Mouse (Mus musculus): ENCODE results near the gene Dyrk4. TPM values are rescaled to one million over a fixed set of nuclear protein-coding genes. Genes with fewer than 3 reads are reported as not detected.

The Dyrk4 gene
- polyA plus RNA-seq, 1 experiment = not detected

DNA sequence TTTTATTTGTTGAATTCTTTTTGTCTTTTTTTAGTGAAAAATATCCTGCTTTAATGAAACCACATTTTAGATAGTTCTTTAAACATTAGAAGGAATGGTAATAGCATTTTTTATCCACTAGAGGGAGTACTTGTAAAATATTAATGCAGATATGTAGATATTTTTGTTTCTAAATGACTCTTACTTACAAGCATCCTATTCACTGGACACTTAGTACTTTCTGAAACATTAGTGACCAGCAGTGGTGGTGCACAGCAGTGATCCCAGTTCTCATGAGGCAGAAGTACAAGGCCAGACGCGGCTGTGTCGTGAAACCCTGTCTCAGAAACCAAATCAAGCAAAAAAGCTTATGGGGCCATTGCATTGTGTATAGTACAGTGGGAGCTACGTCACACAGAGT lies 26.7 kb upstream of the Dyrk4 start:
- Histone ChIP-seq H3K4me1 (ENCODE audit: control insufficient read depth, insufficient read depth, low read length) (no peaks in the 10 kb centered on the region), H3K27ac (ENCODE audit: insufficient read depth, low read depth, low read length) (no peak overlapping the region), H3K36me3 (ENCODE audit: control insufficient read depth, insufficient read depth, low read length) (peaks cover 4% of the 10 kb centered on the region), H3K4me3 (ENCODE audit: insufficient read depth, low read depth, low read length) (no peak overlapping the region), H3K27me3 (replicated peaks; ENCODE audit: control insufficient read depth, insufficient read depth, low read length) (no peaks in the 10 kb centered on the region)
- 89% methylated on average over 4 of the region's 4 CpGs for WGBS
- DNase-seq = no peak
- TF ChIP-seq POLR2A (IDR thresholded peaks at IDR 0.05; ENCODE audit: low read depth, low read length) (no peak), CTCF (conservative IDR thresholded peaks at IDR 0.05; ENCODE audit: insufficient read depth, insufficient read length, low read depth, low read length) (no peak)

DNA sequence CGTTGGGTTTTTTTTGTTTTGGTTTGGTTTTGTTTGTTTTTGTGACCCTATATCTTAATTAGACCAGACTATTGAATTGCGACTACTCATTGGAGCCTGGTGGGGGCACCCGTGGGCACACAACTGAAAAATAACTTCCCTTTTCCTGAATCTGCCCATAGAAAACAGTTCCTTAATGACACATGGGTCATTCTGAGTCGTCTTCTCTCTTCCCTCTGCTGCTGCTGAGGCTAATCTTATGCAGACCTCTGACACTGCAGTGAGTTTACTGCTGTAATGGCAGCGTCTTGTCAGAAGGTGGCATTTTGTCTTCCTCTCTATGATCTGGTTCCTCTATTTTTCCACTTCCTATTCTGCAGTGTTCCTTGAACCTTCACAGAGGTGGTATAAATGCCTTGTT lies 18.8 kb upstream of the Dyrk4 start:
- under 1% methylated on average over 5 of the region's 5 CpGs for WGBS
- Histone ChIP-seq H3K27ac (ENCODE audit: insufficient read depth, low read depth, low read length) (no peak overlapping the region), H3K4me1 (ENCODE audit: control insufficient read depth, insufficient read depth, low read length) (peaks cover 6% of the 10 kb centered on the region; the same call in 1 of the 2 replicates), H3K4me3 (ENCODE audit: insufficient read depth, low read depth, low read length) (peak overlapping the region; percentile 76), H3K27me3 (replicated peaks; ENCODE audit: control insufficient read depth, insufficient read depth, low read length) (no peaks in the 10 kb centered on the region), H3K36me3 (ENCODE audit: control insufficient read depth, insufficient read depth, low read length) (peaks cover 2% of the 10 kb centered on the region; the same call in 1 of the 2 replicates)
- DNase-seq = peak; percentile 6
- no peak for TF ChIP-seq POLR2A (IDR thresholded peaks at IDR 0.05; ENCODE audit: low read depth, low read length)
- TF ChIP-seq CTCF (conservative IDR thresholded peaks at IDR 0.05; ENCODE audit: insufficient read depth, insufficient read length, low read depth, low read length) = peak; percentile 22; the same call in 1 of the 2 replicates

DNA sequence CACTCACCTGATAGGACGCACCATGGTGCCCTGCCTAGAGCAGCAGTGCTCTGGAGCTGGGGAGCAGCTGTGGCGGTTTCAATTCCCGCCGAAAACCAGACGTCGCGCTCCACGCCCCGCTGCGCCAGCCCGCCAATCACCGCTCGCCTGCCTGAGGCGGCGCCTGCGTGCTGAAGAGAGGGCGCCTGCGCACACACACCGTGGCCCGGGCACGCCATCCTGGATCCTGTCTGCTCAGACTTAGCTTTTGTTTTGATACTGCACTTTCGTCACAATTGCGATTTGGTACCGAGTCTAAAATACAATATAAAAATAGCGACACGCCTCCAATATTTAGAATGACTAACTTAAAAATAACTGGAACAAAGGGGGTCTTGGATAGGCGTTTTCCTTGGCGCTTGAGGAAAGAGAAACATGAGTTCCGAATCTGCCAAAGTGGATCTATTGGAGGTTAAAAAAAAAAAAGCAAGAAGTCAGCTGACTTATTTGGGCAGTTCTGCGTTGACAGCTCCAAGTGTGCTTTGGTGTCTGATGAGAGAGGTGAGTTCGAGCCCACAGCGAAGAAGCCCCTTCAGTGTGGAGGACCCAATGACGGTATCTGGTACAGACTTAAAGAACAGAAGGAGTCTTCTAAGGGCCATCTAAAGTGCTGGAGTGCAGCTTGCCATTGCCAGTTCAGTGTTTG lies 18.0 kb upstream of the Dyrk4 start, which contains the start of the genes Rad51ap1 and D6Wsu163e:
Rad51ap1 (minus strand) TSS at position 101 of the 685 bp plus-strand sequence.
D6Wsu163e (plus strand) TSS at position 476 of the 685 bp plus-strand sequence.
- peak within 1 kb of the TSS; percentile 88 for H3K4me3 ChIP-seq (ENCODE audit: insufficient read depth, low read depth, low read length)
- peak; percentile 97 for DNase-seq
- H3K27ac ChIP-seq (ENCODE audit: insufficient read depth, low read depth, low read length) = peak within 1 kb of the TSS; percentile 44; the same call in 1 of the 2 replicates
- H3K4me1 ChIP-seq (ENCODE audit: control insufficient read depth, insufficient read depth, low read length) = peaks cover 6% of the 10 kb centered on the region; the same call in 1 of the 2 replicates
- no peak for TF ChIP-seq CTCF (conservative IDR thresholded peaks at IDR 0.05; ENCODE audit: insufficient read depth, insufficient read length, low read depth, low read length)
- TF ChIP-seq POLR2A (IDR thresholded peaks at IDR 0.05; ENCODE audit: low read depth, low read length) = no peak
- peaks cover under 1% of the 10 kb centered on the region; the same call in 1 of the 2 replicates for H3K36me3 ChIP-seq (ENCODE audit: control insufficient read depth, insufficient read depth, low read length)
- under 1% methylated on average over 33 of the region's 33 CpGs for WGBS
- no peaks in the 10 kb centered on the region for H3K27me3 ChIP-seq (replicated peaks; ENCODE audit: control insufficient read depth, insufficient read depth, low read length)

DNA sequence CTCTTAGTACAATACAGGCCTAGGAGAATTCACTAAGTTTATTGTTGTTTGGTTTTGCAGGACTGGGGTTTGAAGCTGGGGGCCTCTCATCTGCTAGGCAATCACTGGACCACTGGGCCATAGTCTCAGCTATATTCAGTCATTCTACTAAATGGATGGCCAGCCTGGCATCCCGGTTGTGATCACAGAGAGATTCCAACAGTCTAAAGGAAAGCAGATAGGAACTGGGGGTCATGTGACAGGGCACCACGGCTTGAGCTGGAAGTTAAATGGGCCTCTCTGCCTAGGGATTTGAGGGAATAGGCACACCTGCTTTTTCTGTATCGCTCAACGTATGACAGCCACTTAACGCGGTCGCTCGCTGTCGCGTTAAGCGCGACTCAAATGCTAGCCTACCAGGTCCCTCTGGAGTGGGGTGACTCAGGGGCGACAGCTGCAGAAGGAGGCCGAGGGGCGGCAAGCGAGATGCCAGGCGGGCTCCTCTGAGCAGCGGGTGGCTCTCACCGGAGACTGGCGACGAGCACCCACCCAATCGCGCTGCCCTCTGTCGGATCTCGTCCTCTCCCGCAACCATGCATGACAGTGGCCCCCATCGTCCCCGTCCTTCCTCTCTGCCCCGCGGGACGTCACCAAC lies 17.3 kb upstream of the Dyrk4 start:
- no peaks in the 10 kb centered on the region for H3K36me3 ChIP-seq (ENCODE audit: control insufficient read depth, insufficient read depth, low read length)
- no peaks in the 10 kb centered on the region for H3K27me3 ChIP-seq (replicated peaks; ENCODE audit: control insufficient read depth, insufficient read depth, low read length)
- DNase-seq = no peak
- TF ChIP-seq POLR2A (IDR thresholded peaks at IDR 0.05; ENCODE audit: low read depth, low read length) = no peak
- TF ChIP-seq CTCF (conservative IDR thresholded peaks at IDR 0.05; ENCODE audit: insufficient read depth, insufficient read length, low read depth, low read length) = no peak
- H3K4me3 ChIP-seq (ENCODE audit: insufficient read depth, low read depth, low read length) = peak overlapping the region; percentile 88
- WGBS = under 1% methylated on average over 31 of the region's 31 CpGs
- no peak overlapping the region for H3K27ac ChIP-seq (ENCODE audit: insufficient read depth, low read depth, low read length)
- H3K4me1 ChIP-seq (ENCODE audit: control insufficient read depth, insufficient read depth, low read length) = peaks cover 6% of the 10 kb centered on the region; the same call in 1 of the 2 replicates

DNA sequence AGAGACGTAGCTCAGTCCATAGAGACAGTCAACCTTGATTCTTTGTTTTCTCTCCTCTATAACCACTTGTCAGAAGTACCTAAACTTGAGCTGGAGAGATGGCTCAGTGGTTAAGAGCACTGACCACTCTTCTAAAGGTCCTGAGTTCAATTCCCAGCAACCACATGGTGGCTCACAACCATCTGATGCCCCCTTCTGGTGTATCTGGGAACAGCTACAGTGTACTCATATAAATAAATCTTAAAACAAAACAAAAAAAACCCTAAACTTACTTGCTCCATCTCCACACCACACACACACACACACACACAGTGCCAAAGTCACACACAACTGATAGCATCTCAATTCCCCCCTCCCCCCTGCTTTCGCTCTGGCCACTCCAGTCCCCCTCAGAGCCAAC lies 16.4 kb upstream of the Dyrk4 start:
- TF ChIP-seq CTCF (conservative IDR thresholded peaks at IDR 0.05; ENCODE audit: insufficient read depth, insufficient read length, low read depth, low read length) (no peak), POLR2A (IDR thresholded peaks at IDR 0.05; ENCODE audit: low read depth, low read length) (no peak)
- Histone ChIP-seq H3K4me3 (ENCODE audit: insufficient read depth, low read depth, low read length) (no peak overlapping the region), H3K36me3 (ENCODE audit: control insufficient read depth, insufficient read depth, low read length) (no peaks in the 10 kb centered on the region), H3K27ac (ENCODE audit: insufficient read depth, low read depth, low read length) (no peak overlapping the region), H3K27me3 (replicated peaks; ENCODE audit: control insufficient read depth, insufficient read depth, low read length) (no peaks in the 10 kb centered on the region), H3K4me1 (ENCODE audit: control insufficient read depth, insufficient read depth, low read length) (peaks cover 6% of the 10 kb centered on the region; the same call in 1 of the 2 replicates)
- no peak for DNase-seq
- WGBS = 87% methylated on average over 2 of the region's 2 CpGs

DNA sequence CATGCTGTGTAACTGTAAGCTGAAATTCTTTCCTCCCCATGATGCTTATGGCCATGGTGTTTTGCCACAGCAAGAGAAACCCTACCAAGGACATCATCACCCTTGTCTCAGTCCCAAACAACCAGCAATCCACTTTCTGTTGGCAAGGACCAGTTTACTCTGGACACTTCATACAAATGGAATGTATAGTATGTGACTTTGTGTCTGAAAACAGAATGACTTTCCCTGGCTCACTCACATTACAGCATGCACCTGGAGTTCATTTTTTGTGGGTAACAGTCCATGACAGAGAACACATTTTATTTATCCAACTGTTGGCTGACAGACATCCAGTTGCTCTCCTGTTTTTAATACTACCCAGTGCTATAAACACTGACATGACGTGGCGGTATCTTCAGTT lies 11.3 kb upstream of the Dyrk4 start:
- Histone ChIP-seq H3K27me3 (replicated peaks; ENCODE audit: control insufficient read depth, insufficient read depth, low read length) (no peaks in the 10 kb centered on the region), H3K36me3 (ENCODE audit: control insufficient read depth, insufficient read depth, low read length) (no peaks in the 10 kb centered on the region), H3K27ac (ENCODE audit: insufficient read depth, low read depth, low read length) (peak overlapping the region; percentile 80), H3K4me3 (ENCODE audit: insufficient read depth, low read depth, low read length) (no peak overlapping the region), H3K4me1 (ENCODE audit: control insufficient read depth, insufficient read depth, low read length) (no peaks in the 10 kb centered on the region)
- 80% methylated on average over 2 of the region's 2 CpGs for WGBS
- peak; percentile 22 for DNase-seq
- TF ChIP-seq POLR2A (IDR thresholded peaks at IDR 0.05; ENCODE audit: low read depth, low read length) (no peak), CTCF (conservative IDR thresholded peaks at IDR 0.05; ENCODE audit: insufficient read depth, insufficient read length, low read depth, low read length) (no peak)

DNA sequence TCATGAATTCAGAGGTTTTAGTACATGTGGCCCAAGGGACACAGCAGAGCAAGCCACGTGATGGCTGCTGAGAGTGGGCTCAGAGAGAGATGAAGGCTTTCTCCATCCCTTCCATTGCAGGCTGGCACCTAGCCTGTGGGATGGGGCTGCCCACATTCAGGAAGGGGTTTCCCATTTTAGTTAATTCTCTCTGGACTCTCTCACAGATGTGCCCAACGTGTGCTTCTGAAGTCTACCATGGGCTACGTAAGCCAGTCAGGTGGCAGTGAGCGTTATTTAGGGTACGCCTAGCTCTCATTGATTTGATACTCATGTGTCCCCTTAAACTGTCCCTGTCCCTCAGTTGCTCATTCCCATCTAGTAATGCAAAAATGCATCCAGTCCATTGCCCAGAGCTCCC lies 6.7 kb downstream of the Dyrk4 start:
- no peak overlapping the region for H3K27ac ChIP-seq (ENCODE audit: insufficient read depth, low read depth, low read length)
- TF ChIP-seq POLR2A (IDR thresholded peaks at IDR 0.05; ENCODE audit: low read depth, low read length) (no peak), CTCF (conservative IDR thresholded peaks at IDR 0.05; ENCODE audit: insufficient read depth, insufficient read length, low read depth, low read length) (no peak)
- H3K27me3 ChIP-seq (replicated peaks; ENCODE audit: control insufficient read depth, insufficient read depth, low read length) = no peaks in the 10 kb centered on the region
- H3K4me3 ChIP-seq (ENCODE audit: insufficient read depth, low read depth, low read length) = no peak overlapping the region
- no peaks in the 10 kb centered on the region for H3K36me3 ChIP-seq (ENCODE audit: control insufficient read depth, insufficient read depth, low read length)
- no peaks in the 10 kb centered on the region for H3K4me1 ChIP-seq (ENCODE audit: control insufficient read depth, insufficient read depth, low read length)
- WGBS = 80% methylated on average over 5 of the region's 5 CpGs
- DNase-seq = no peak

Data from kidney, adult 2 months (tissue).